Mouse (Mus musculus) myocyte (in vitro differentiated cells): ENCODE measurements around the gene Zfp655.

ENCODE experiments used
- E2F4 ChIP-seq: IDR thresholded peaks from one replicate; pipeline ENCODE4 v1.6.1; 2011; ENCODE audit warnings: mild to moderate bottlenecking, control low read depth, moderate library complexity; ENCODE audit not compliant: insufficient read depth
- MYOD1 ChIP-seq, 3 experiments: IDR thresholded peaks; one replicate each; pipeline ENCODE4 v1.6.1; 2011; ENCODE audit warnings: control low read depth in 2 of 3, low read depth in 2 of 3, mild to moderate bottlenecking in 2 of 3, moderate library complexity in 1 of 3; ENCODE audit not compliant: insufficient read length in 2 of 3, control insufficient read depth in 1 of 3
- MYOG ChIP-seq, 3 experiments: IDR thresholded peaks; one replicate each; pipeline ENCODE4 v1.6.1; 2011; ENCODE audit warnings: control low read depth in 2 of 3, low read depth in 2 of 3, mild to moderate bottlenecking in 2 of 3; ENCODE audit not compliant: insufficient read length in 2 of 3, control insufficient read depth in 1 of 3, insufficient read depth in 1 of 3
- POLR2A ChIP-seq: IDR thresholded peaks from one replicate; pipeline ENCODE4 v1.6.1; 2011; ENCODE audit warnings: low read depth, mild to moderate bottlenecking, control low read depth, moderate library complexity; ENCODE audit not compliant: insufficient read length
- POLR2AphosphoS2 ChIP-seq: IDR thresholded peaks from one replicate; pipeline ENCODE4 v1.6.1; 2011; ENCODE audit warnings: low read depth, control low read depth; ENCODE audit not compliant: insufficient read length
- USF1 ChIP-seq: IDR thresholded peaks from one replicate; pipeline ENCODE4 v1.6.1; 2011; ENCODE audit warnings: low read depth, mild to moderate bottlenecking, control low read depth, moderate library complexity

DNA sequence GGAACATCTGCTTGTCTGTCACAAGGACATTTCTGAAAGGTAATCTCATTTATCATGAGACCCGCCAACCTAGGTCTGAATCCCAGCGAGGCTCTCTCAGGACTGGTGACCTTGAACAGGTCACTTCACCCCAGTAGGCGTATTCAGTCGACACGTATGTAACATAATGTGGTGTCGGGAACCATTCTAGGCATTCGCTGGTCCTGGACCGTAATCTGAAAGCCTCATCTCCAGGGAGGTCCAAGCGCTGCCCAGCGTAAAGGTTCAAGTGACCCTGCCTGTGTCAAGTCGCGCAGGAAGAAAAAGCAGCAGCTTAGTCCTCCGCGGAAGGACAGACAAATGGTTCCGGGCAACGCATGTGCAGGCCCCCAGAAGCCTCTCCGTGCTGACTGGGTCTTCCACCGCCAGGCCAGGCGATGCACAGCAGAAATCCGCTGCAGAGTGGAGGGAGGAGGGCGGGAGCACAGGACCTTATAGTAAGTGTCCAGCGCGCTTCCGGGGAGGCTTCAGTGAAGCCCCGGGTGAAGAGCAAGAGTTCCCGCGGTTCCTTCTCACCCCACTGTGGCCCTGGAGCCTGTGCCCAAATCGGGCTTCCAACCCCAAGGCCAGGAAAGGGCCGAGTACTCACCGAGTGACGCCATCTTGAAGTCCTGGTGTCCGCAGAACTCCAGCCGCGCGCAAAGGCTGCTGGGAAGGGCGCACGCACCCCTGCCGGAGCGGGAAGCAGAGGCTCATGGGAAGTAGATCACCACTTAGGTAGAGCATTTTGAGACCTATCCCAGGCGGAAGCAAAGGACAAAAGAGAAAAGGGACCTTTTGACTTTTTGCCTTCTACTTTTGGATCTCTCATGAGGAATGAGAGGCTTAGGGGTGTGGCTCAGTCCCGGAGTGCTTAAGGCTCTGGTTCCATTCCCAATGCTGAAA, 40.4 kb upstream of the Zfp655 start:
- TF ChIP-seq MYOG (IDR thresholded peaks at IDR 0.05; ENCODE audit: control insufficient read depth in 1 of 3, insufficient read depth in 1 of 3, insufficient read length in 2 of 3, low read depth in 2 of 3) (no peak), MYOD1 (IDR thresholded peaks at IDR 0.05; ENCODE audit: control insufficient read depth in 1 of 3, insufficient read length in 2 of 3, low read depth in 2 of 3) (no peak), POLR2A (peak; percentile 91), POLR2AphosphoS2 (peak; percentile 90), E2F4 (peak; percentile 48), USF1 (no peak)
